Mouse (Mus musculus) neutrophil, adult 5-6 weeks (primary cell): ENCODE results near the gene Olfr212. TPM values are rescaled to one million over a fixed set of nuclear protein-coding genes. Genes with fewer than 3 reads are reported as not detected.

Experiments used
- total RNA-seq: library from RNA; stranded (forward); fragments of 200-1000 nt; gene quantifications from 2 replicates; pipeline ENCODE4 v1.2.3, GENCODE M21; 2017

Gene Olfr212
- total RNA-seq, 1 experiment from 2014 or later = not detected

Other genes with a start within 250 kb of the Olfr212 start
- 33.5 and 41.4 TPM in 2 replicates for gene Zfand4, start 242.3 kb upstream of the Olfr212 start, total RNA-seq
- 6.8 and 18.2 TPM in 2 replicates for gene March8, start 168.5 kb upstream of the Olfr212 start, total RNA-seq
- gene Alox5, start 45.3 kb upstream of the Olfr212 start, total RNA-seq = 110 and 128 TPM in 2 replicates
- gene Olfr211, start 17.4 kb upstream of the Olfr212 start, total RNA-seq = not detected in 2 replicates
- gene Olfr213, start 31.9 kb downstream of the Olfr212 start, total RNA-seq = not detected in 2 replicates
- not detected in 2 replicates for gene Gm5580, start 44.6 kb downstream of the Olfr212 start, total RNA-seq
- gene Olfr214, start 47.7 kb downstream of the Olfr212 start, total RNA-seq = not detected in 2 replicates
- not detected in 2 replicates for gene Olfr215, start 77.7 kb downstream of the Olfr212 start, total RNA-seq
- 11.6 and 12.8 TPM in 2 replicates for gene Zfp422, start 122.5 kb downstream of the Olfr212 start, total RNA-seq
- not detected in 2 replicates for gene Depp1, start 144.1 kb downstream of the Olfr212 start, total RNA-seq
- gene Rassf4, start 167.4 kb downstream of the Olfr212 start, total RNA-seq = 32.2 and 39.9 TPM in 2 replicates
- 0.23 and 0.37 TPM in 2 replicates for gene Tmem72, start 210.4 kb downstream of the Olfr212 start, total RNA-seq